Mouse (Mus musculus): ENCODE results near the gene Dpp10. TPM values are rescaled to one million over a fixed set of nuclear protein-coding genes. Genes with fewer than 3 reads are reported as not detected.
A peak's percentile ranks its signal among the peaks of the same experiment; 100 is the strongest.

Dpp10 gene
- polyA plus RNA-seq, 1 experiment from 2014 or later: 0.03 TPM

DNA sequence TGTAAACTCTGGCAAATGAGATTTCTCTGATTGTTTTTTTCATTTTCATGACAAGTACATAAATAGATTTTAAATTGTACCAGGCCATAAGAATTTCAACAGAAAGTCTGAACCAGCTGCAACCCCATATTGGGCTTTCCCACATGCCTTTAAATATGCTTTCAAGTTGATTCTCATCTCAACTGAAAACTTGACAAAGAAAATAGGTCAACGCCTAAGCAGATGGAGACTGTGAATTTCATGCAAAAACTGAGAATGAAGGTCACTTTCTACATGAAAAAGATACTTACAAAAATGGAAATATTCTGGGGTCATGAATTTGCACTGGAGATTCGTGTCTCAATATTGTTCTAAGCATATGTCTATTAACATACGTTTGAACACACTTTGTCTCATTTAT, 417.1 kb downstream of the Dpp10 start:
- Histone ChIP-seq H3K36me3 (replicated peaks) (no peaks in the 10 kb centered on the region), H3K9ac (no peak overlapping the region), H3K4me1 (replicated peaks) (no peaks in the 10 kb centered on the region), H3K4me2 (no peak overlapping the region), H3K9me3 (replicated peaks) (no peaks in the 10 kb centered on the region), H3K27ac (replicated peaks) (no peak overlapping the region), H3K4me3 (replicated peaks) (no peak overlapping the region), H3K27me3 (no peaks in the 10 kb centered on the region)
- no peak for ATAC-seq (ENCODE audit: insufficient read depth)
- 59% methylated on average over 3 of the region's 3 CpGs for WGBS (ENCODE audit: insufficient replicate concordance)

DNA sequence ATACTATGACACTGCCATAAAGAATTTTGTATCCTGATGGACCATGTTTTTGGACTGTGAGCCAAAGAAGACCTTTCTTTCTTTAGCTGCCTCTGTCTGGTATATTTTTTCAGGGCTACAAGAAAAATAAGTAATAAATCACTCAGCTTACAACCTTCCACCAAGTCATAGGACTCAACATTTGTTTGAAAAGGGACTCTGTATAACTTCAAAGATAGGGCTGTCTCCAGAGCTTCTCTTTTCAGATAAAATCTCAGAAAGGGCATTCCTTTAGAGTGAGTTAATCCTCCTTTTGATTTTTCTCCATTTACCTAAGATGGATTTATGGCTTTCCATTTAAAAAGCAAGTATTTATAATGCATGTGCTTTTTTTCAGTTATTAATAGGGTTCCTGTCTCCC, 460.5 kb downstream of the Dpp10 start:
- Histone ChIP-seq H3K4me1 (replicated peaks) (no peaks in the 10 kb centered on the region), H3K4me2 (no peak overlapping the region), H3K4me3 (replicated peaks) (no peak overlapping the region), H3K36me3 (replicated peaks) (no peaks in the 10 kb centered on the region), H3K9me3 (replicated peaks) (no peaks in the 10 kb centered on the region), H3K27me3 (no peaks in the 10 kb centered on the region), H3K9ac (no peak overlapping the region), H3K27ac (replicated peaks) (no peak overlapping the region)
- ATAC-seq (ENCODE audit: insufficient read depth): no peak

DNA sequence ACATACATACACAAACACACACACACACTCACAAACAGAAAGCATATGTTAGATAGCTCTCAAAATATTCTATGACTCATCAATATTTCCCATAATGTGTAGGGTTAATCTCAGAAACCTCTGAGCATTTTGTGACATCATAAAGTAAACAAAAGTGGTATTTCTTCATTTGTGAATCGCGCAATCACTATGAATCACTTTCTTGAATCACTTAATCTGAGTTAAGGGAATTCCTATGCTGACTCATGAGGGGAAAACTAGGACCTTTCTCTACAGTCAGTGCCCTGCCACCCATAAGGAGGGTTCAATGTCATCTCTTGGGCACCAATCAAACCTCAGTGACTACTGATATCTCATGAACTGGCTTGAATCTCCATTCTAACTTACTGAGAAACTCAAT, 465.2 kb downstream of the Dpp10 start:
- Histone ChIP-seq H3K9me3 (replicated peaks) (no peaks in the 10 kb centered on the region), H3K27me3 (no peaks in the 10 kb centered on the region), H3K4me3 (replicated peaks) (no peak overlapping the region), H3K9ac (no peak overlapping the region), H3K4me1 (replicated peaks) (no peaks in the 10 kb centered on the region), H3K4me2 (no peak overlapping the region), H3K27ac (replicated peaks) (no peak overlapping the region), H3K36me3 (replicated peaks) (no peaks in the 10 kb centered on the region)
- 78% methylated on average over 2 of the region's 2 CpGs for WGBS (ENCODE audit: insufficient replicate concordance)
- no peak for ATAC-seq (ENCODE audit: insufficient read depth)

DNA sequence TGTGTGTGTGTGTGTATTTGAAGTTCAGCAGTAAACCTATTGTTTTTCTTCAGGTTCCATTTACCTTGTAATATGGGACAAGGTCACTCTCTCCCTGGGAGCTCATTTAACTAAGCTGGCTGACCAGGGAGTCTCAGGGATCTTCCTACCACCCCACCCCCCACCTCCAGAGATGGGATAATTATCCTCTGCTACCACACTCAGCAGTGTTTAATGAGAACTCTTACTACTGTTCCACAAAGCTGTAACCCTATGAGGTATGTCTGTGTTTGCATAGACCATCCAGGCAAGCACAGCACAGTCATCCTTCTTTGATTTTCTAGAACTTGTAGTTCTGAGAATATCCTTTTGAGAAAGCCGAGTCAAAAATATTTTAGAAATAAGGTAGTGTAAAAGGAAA, 471.6 kb downstream of the Dpp10 start:
- WGBS (ENCODE audit: insufficient replicate concordance): 49% methylated on average over 1 of the region's 1 CpGs
- no peaks in the 10 kb centered on the region for H3K36me3 ChIP-seq (replicated peaks)
- no peaks in the 10 kb centered on the region for H3K27me3 ChIP-seq
- H3K4me3 ChIP-seq (replicated peaks): no peak overlapping the region
- no peak overlapping the region for H3K9ac ChIP-seq
- H3K4me2 ChIP-seq: no peak overlapping the region
- no peaks in the 10 kb centered on the region for H3K9me3 ChIP-seq (replicated peaks)
- H3K27ac ChIP-seq (replicated peaks): no peak overlapping the region
- H3K4me1 ChIP-seq (replicated peaks): no peaks in the 10 kb centered on the region
- ATAC-seq (ENCODE audit: insufficient read depth): no peak

DNA sequence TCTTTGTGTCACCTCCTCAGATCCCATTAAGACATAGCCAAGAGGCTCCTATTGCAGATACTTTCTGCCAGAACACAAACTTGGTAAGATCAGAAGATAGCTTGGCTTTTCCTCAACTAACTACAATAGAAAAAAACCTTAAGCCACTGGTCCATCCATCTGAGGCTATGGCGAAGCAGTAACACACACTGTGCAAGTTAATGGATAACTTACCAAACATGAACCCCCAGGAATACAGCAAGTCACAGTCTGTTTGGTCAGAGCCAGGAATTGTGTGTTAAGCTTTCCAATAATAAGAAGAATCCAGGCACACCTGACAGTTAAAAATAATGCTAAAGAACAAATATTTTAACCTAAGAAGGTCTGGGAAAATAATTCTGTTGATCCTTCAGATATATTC, 502.9 kb downstream of the Dpp10 start:
- 49% methylated on average over 1 of the region's 1 CpGs for WGBS (ENCODE audit: insufficient replicate concordance)
- no peaks in the 10 kb centered on the region for H3K27me3 ChIP-seq
- H3K36me3 ChIP-seq (replicated peaks): no peaks in the 10 kb centered on the region
- no peak overlapping the region for H3K4me2 ChIP-seq
- no peak for ATAC-seq (ENCODE audit: insufficient read depth)
- no peaks in the 10 kb centered on the region for H3K4me1 ChIP-seq (replicated peaks)
- H3K4me3 ChIP-seq (replicated peaks): no peak overlapping the region
- no peaks in the 10 kb centered on the region for H3K9me3 ChIP-seq (replicated peaks)
- no peak overlapping the region for H3K27ac ChIP-seq (replicated peaks)
- no peak overlapping the region for H3K9ac ChIP-seq

DNA sequence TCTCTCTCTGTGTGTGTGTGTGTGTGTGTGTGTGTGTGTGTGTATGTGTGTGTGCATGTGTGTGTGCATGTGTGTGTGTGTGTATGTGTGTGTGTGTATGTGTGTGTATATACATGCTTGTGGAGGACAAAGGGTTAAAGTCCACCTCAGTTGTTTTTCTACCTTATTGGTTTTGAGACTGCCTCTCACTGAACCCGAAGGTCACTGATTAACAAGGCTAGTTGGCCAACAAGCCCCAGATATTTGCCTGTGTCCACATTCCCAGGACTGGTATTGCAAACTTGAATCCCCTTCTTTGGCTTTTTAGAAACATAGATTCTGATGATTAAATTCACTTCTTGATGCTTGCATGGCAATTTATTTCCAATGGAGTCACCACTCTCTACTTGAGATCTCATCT, 577.6 kb downstream of the Dpp10 start:
- H3K27ac ChIP-seq (replicated peaks): no peak overlapping the region
- H3K4me1 ChIP-seq (replicated peaks): no peaks in the 10 kb centered on the region
- no peaks in the 10 kb centered on the region for H3K36me3 ChIP-seq (replicated peaks)
- no peaks in the 10 kb centered on the region for H3K9me3 ChIP-seq (replicated peaks)
- no peak overlapping the region for H3K4me3 ChIP-seq (replicated peaks)
- no peaks in the 10 kb centered on the region for H3K27me3 ChIP-seq
- WGBS (ENCODE audit: insufficient replicate concordance): 33% methylated on average over 1 of the region's 1 CpGs
- H3K9ac ChIP-seq: no peak overlapping the region
- H3K4me2 ChIP-seq: no peak overlapping the region
- ATAC-seq (ENCODE audit: insufficient read depth): peak; percentile 52

DNA sequence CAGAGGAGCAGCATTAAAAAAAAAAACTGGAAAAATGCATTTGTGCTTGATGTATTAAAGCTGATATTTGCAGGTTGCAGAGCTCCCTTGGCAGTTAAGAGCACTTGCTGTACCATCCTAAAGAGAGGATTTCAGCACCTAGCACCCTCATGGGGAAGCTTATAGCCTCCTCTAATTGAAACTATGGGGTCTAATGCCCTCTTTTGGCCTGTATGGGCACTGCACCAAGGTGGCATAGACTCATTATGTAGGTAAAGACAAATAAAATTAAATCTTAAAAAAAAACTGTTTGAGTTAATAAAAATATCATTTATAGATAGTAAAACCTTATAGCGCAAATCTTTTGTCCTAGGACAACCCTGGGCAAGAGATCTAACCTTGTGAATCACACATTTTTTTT, 631.2 kb downstream of the Dpp10 start:
- Histone ChIP-seq H3K4me3 (replicated peaks) (no peak overlapping the region), H3K9me3 (replicated peaks) (no peaks in the 10 kb centered on the region), H3K9ac (no peak overlapping the region), H3K27me3 (no peaks in the 10 kb centered on the region), H3K36me3 (replicated peaks) (no peaks in the 10 kb centered on the region), H3K4me2 (no peak overlapping the region), H3K4me1 (replicated peaks) (no peaks in the 10 kb centered on the region), H3K27ac (replicated peaks) (no peak overlapping the region)
- WGBS (ENCODE audit: insufficient replicate concordance): 59% methylated on average over 1 of the region's 1 CpGs
- ATAC-seq (ENCODE audit: insufficient read depth): no peak

DNA sequence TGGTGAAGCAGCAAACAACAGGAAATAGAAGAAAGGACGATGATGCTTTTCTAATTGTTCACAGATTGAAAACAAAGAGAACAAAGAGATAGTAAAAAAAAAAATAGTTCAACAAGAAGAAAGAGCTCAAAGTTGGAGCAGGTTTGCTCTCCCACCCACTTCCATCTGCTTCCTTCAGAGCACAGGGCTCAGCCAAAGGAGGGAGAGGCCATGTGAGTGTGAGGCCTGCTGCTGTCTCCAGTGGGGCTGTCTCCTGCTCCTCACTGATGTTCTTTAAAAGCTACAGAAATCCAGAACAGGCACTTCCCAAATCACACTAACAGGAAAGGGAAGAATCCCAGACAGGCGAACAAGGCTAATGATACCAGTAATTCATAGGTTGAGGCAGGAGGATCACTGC, 694.1 kb downstream of the Dpp10 start:
- no peaks in the 10 kb centered on the region for H3K4me1 ChIP-seq (replicated peaks)
- no peak overlapping the region for H3K4me2 ChIP-seq
- H3K9ac ChIP-seq: no peak overlapping the region
- H3K27ac ChIP-seq (replicated peaks): no peak overlapping the region
- no peaks in the 10 kb centered on the region for H3K36me3 ChIP-seq (replicated peaks)
- no peaks in the 10 kb centered on the region for H3K9me3 ChIP-seq (replicated peaks)
- H3K4me3 ChIP-seq (replicated peaks): no peak overlapping the region
- ATAC-seq (ENCODE audit: insufficient read depth): no peak
- 63% methylated on average over 2 of the region's 2 CpGs for WGBS (ENCODE audit: insufficient replicate concordance)
- H3K27me3 ChIP-seq: no peaks in the 10 kb centered on the region

DNA sequence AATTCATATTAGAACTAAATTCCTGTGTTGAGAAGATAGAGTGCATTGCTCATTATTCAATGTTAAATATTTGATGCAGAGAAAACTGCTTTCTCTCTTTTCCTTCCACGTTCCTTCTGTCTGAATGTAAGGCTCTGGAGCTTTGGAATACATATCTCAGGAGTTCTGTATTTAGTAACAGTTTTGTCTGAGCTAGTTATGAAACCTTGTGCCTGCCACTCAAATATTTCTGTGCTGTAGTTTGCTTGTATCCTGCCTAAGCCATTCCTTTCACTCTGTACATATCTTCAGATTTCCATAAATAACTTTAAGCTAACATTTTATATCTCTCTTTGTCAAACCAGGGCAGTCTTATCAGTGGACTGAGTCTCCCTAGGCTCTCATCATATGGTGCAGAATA, 707.5 kb downstream of the Dpp10 start:
- no peaks in the 10 kb centered on the region for H3K4me1 ChIP-seq (replicated peaks)
- no peak overlapping the region for H3K4me3 ChIP-seq (replicated peaks)
- no peaks in the 10 kb centered on the region for H3K9me3 ChIP-seq (replicated peaks)
- H3K27me3 ChIP-seq: no peaks in the 10 kb centered on the region
- H3K27ac ChIP-seq (replicated peaks): no peak overlapping the region
- WGBS (ENCODE audit: insufficient replicate concordance): 47% methylated on average over 1 of the region's 1 CpGs
- no peak overlapping the region for H3K4me2 ChIP-seq
- no peak for ATAC-seq (ENCODE audit: insufficient read depth)
- H3K36me3 ChIP-seq (replicated peaks): no peaks in the 10 kb centered on the region
- no peak overlapping the region for H3K9ac ChIP-seq

DNA sequence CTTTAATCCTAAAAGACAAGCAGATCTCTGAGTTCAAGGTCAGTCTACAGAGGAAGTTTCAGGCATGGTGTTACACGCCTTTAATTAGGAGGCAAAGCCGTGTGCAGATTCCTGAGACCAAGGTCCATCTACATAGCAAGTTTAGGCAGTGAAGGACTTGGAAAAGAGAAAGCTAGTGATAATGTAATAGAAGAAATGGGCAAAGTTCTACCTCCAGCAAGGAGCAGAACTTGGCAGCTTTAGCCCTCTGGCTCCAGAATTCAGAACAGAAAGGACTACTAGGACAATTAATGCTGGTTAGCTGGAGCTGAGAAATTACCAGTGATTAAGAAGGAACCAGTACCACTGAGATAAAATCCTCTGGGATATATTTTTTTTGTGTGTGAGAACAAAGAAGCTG, 728.5 kb downstream of the Dpp10 start:
- WGBS (ENCODE audit: insufficient replicate concordance): 66% methylated on average over 2 of the region's 2 CpGs
- Histone ChIP-seq H3K4me3 (replicated peaks) (no peak overlapping the region), H3K4me1 (replicated peaks) (no peaks in the 10 kb centered on the region), H3K36me3 (replicated peaks) (no peaks in the 10 kb centered on the region), H3K4me2 (no peak overlapping the region), H3K27me3 (no peaks in the 10 kb centered on the region), H3K9me3 (replicated peaks) (no peaks in the 10 kb centered on the region), H3K27ac (replicated peaks) (no peak overlapping the region), H3K9ac (no peak overlapping the region)
- ATAC-seq (ENCODE audit: insufficient read depth): no peak
